Comparison of ENCODE assay signal across 8 mouse cellular contexts in genomic region chr4:33245853-33246395, GRCm38 (mm10). TPM values are rescaled to one million over a fixed set of nuclear protein-coding genes. Genes with fewer than 3 reads are reported as not detected.
DNase-seq lines count a peak whose midpoint lies in the region; ATAC-seq and TF ChIP-seq lines count a peak whose summit lies in the region.

No protein-coding gene starts in this region.

- no peak overlapping the region for H3K9ac ChIP-seq in forebrain, embryonic 12.5 days
- 0 out of 2 replicates have a peak overlapping the region, but pooled peaks have one; percentile 100 for H3K9ac ChIP-seq in intestine, postnatal 0 days (ENCODE audit: low read depth, low read length)

- H3K27ac ChIP-seq in layer of hippocampus, adult 2 months: no peak overlapping the region
- H3K27ac ChIP-seq in forebrain, embryonic 12.5 days: no peak overlapping the region
- H3K27ac ChIP-seq in intestine, postnatal 0 days (ENCODE audit: low read depth, low read length): peak overlapping the region; percentile 37

- H3K27me3 ChIP-seq in forebrain, embryonic 12.5 days: no peaks in the 10 kb centered on the region
- no peaks in the 10 kb centered on the region for H3K27me3 ChIP-seq in intestine, postnatal 0 days (replicated peaks; ENCODE audit: control insufficient read depth, insufficient read depth, low read length)

- ATAC-seq in forebrain, embryonic 12.5 days (ENCODE audit: low FRiP score): no peak
- ATAC-seq in intestine, postnatal 0 days: no peak
- no peak for ATAC-seq in megakaryocyte-erythroid progenitor cell, adult 5-6 weeks (replicated peaks; ENCODE audit: low FRiP score, low TSS enrichment, poor library complexity, severe bottlenecking)

- peak overlapping the region; percentile 60 for H3K4me2 ChIP-seq in forebrain, embryonic 12.5 days
- peak overlapping the region; percentile 68 for H3K4me2 ChIP-seq in intestine, postnatal 0 days (replicated peaks; ENCODE audit: low read depth)

- DNase-seq in layer of hippocampus, adult 2 months (ENCODE audit: low spot score in 2 of 2): no peak
- no peak for DNase-seq in layer of hippocampus, postnatal 36 days
- peak; percentile 58 for DNase-seq in naive thymus-derived CD4-positive, alpha-beta T cell, adult 2 months (ENCODE audit: low read depth)
- no peak for DNase-seq in embryo, embryonic 11 days
- no peak for DNase-seq in retina, embryonic 14.5 days (ENCODE audit: low spot score)

- peak overlapping the region; percentile 91 for H3K4me3 ChIP-seq in layer of hippocampus, adult 2 months
- peak overlapping the region; percentile 94; the same call in 1 of the 2 replicates for H3K4me3 ChIP-seq in forebrain, embryonic 12.5 days (replicated peaks)
- peak overlapping the region; percentile 92 for H3K4me3 ChIP-seq in intestine, postnatal 0 days (ENCODE audit: low read depth, low read length)

- TF ChIP-seq CTCF in layer of hippocampus, adult 2 months (conservative IDR thresholded peaks at IDR 0.05): no peak
- TF ChIP-seq CTCF in intestine, postnatal 0 days (IDR thresholded peaks at IDR 0.05; ENCODE audit: low read depth): no peak

- peaks cover 28% of the 10 kb centered on the region for H3K4me1 ChIP-seq in forebrain, embryonic 12.5 days
- no peaks in the 10 kb centered on the region; the same call in none of the 2 replicates for H3K4me1 ChIP-seq in intestine, postnatal 0 days (replicated peaks; ENCODE audit: control insufficient read depth, insufficient read depth, low read length)

- WGBS in forebrain, embryonic 12.5 days: 93% methylated on average over 14 of the region's 14 CpGs
- WGBS in intestine, postnatal 0 days: 39% methylated on average over 14 of the region's 14 CpGs

- H3K9me3 ChIP-seq in forebrain, embryonic 12.5 days: no peaks in the 10 kb centered on the region
- no peaks in the 10 kb centered on the region for H3K9me3 ChIP-seq in intestine, postnatal 0 days (ENCODE audit: control insufficient read depth)

- H3K36me3 ChIP-seq in forebrain, embryonic 12.5 days (replicated peaks): peaks cover 36% of the 10 kb centered on the region
- H3K36me3 ChIP-seq in intestine, postnatal 0 days (ENCODE audit: control insufficient read depth, insufficient read depth): peaks cover 31% of the 10 kb centered on the region

RNA-seq across cellular contexts. Expression of gene Srsf12, which starts 37.1 kb away (rescaled TPM):
- 10 to 100 TPM; 25.7 to 26.6 TPM for total RNA-seq in layer of hippocampus, adult 2 months (2021)
- total RNA-seq in layer of hippocampus, postnatal 36 days (2021): 10 to 100 TPM; 26.9 to 28.7 TPM
- 10.2 and 11.6 TPM in 2 replicates for polyA plus RNA-seq in forebrain, embryonic 12.5 days (2016; fragmentation: Nextera tagmentation; extraction: Ambion mirVana)
- polyA plus RNA-seq in intestine, postnatal 0 days (2015; fragmentation: Nextera tagmentation; extraction: Ambion mirVana): 1.5 and 2.0 TPM in 2 replicates
- total RNA-seq in megakaryocyte-erythroid progenitor cell, adult 5-6 weeks (2014; fragmentation: Nextera tagmentation): not detected in 2 replicates
- total RNA-seq in megakaryocyte-erythroid progenitor cell, adult 5-6 weeks (2017): 0.08 TPM in 1 of 2 replicates, not detected in the other

RNA-seq across cellular contexts. Expression of gene Pnrc1, which starts 44.0 kb away (rescaled TPM):
- 100 to 1,000 TPM; 144 to 145 TPM for total RNA-seq in layer of hippocampus, adult 2 months (2021)
- 100 to 1,000 TPM; 137 to 151 TPM for total RNA-seq in layer of hippocampus, postnatal 36 days (2021)
- 95.5 and 99.5 TPM in 2 replicates for polyA plus RNA-seq in forebrain, embryonic 12.5 days (2016; fragmentation: Nextera tagmentation; extraction: Ambion mirVana)
- polyA plus RNA-seq in intestine, postnatal 0 days (2015; fragmentation: Nextera tagmentation; extraction: Ambion mirVana): 113 and 131 TPM in 2 replicates
- 46.4 and 53.7 TPM in 2 replicates for total RNA-seq in megakaryocyte-erythroid progenitor cell, adult 5-6 weeks (2014; fragmentation: Nextera tagmentation)
- 98.0 and 124 TPM in 2 replicates for total RNA-seq in megakaryocyte-erythroid progenitor cell, adult 5-6 weeks (2017)

RNA-seq across cellular contexts. Expression of gene Pm20d2, which starts 56.4 kb away (rescaled TPM):
- 10 to 100 TPM; 10.6 to 10.9 TPM for total RNA-seq in layer of hippocampus, adult 2 months (2021)
- total RNA-seq in layer of hippocampus, postnatal 36 days (2021): 1 to 10 TPM; 7.9 to 9.9 TPM
- 1.8 and 2.3 TPM in 2 replicates for polyA plus RNA-seq in forebrain, embryonic 12.5 days (2016; fragmentation: Nextera tagmentation; extraction: Ambion mirVana)
- 1.8 and 1.9 TPM in 2 replicates for polyA plus RNA-seq in intestine, postnatal 0 days (2015; fragmentation: Nextera tagmentation; extraction: Ambion mirVana)
- 1.2 and 4.1 TPM in 2 replicates for total RNA-seq in megakaryocyte-erythroid progenitor cell, adult 5-6 weeks (2014; fragmentation: Nextera tagmentation)
- total RNA-seq in megakaryocyte-erythroid progenitor cell, adult 5-6 weeks (2017): 0.42 and 1.5 TPM in 2 replicates

Comparison
In these comparisons a context has a peak if more than half of its experiments do, and no peak if none do; other contexts are left out.
1. RNA of gene Srsf12, which starts 37.1 kb away (total RNA-seq): 26.9 to 28.7 TPM in layer of hippocampus, postnatal 36 days and 25.7 to 26.6 TPM in layer of hippocampus, adult 2 months; 0.08 TPM in megakaryocyte-erythroid progenitor cell, adult 5-6 weeks; every median in the first group is over 10 times any median in the second.
2. Peak in every context shown above with its lines, with median percentiles within 50 percentile points of each other: H3K4me3 ChIP-seq.